In genomic region chr1:186345449-186345848, GRCm38 (mm10) we compare ENCODE assay signal across 12 mouse cellular contexts.
"Had no signal": no experiment of that assay in that cellular context is flagged by ENCODE, and none has a peak within 500 bp of the region (broad histone marks: within the 10 kb centered on the region; RNA-seq: fewer than 3 reads in every experiment).

No protein-coding gene starts in this region.

- DNase-seq: lung, adult 18-20 months; lung, embryonic 14.5 days; lung, postnatal 10 days; lung, postnatal 4 days; midbrain, embryonic 14.5 days; retina, postnatal 1 day; right cerebral cortex, postnatal 25 days; right cerebral cortex, postnatal 4 days; spleen, adult 18-20 months; thymus, adult 2 months; thymus, postnatal 25 days; thymus, postnatal 4 days had no signal
